Mouse (Mus musculus) CH12.LX (cell line): ENCODE measurements at regions not wholly inside any gene's neighbourhood (a gene's known extent, or its start where the extent isn't known, plus 50 kb on each side); places are given as distances from the start of the nearest gene placed in this dataset.

Experiments
- DNase-seq: peaks from one replicate; pipeline ENCODE4 v3.0.0-alpha.2; 2013; ENCODE audit errors: extremely low read depth
- H3K27ac ChIP-seq: 2 replicates; pipeline ENCODE4 v1.5.1; 2012; ENCODE audit warnings: low read depth, mild to moderate bottlenecking, control low read depth, moderate library complexity; ENCODE audit not compliant: insufficient read depth
- H3K27me3 ChIP-seq: replicated peaks from 2 replicates; pipeline ENCODE3; 2012; ENCODE audit warnings: inconsistent platforms
- H3K36me3 ChIP-seq, 2 experiments: replicated peaks in 1 of 2; 2 replicates each; pipeline versions ENCODE3 to v1.6.1; 2012; ENCODE audit warnings: inconsistent platforms in 1 of 2, low read length in 1 of 2, mild to moderate bottlenecking in 1 of 2, mixed read lengths in 1 of 2, moderate library complexity in 1 of 2; ENCODE audit not compliant: control insufficient read depth in 1 of 2, insufficient read depth in 1 of 2
- H3K4me1 ChIP-seq, 2 experiments: 2 replicates each; pipeline ENCODE4 v1.6.1; 2012; ENCODE audit warnings: inconsistent platforms in 1 of 2, moderate library complexity in 1 of 2; ENCODE audit not compliant: insufficient read depth in 2 of 2, control insufficient read depth in 1 of 2
- H3K4me2 ChIP-seq: 2 replicates; pipeline ENCODE4 v1.6.1; 2012; ENCODE audit warnings: low read depth, mild to moderate bottlenecking, control low read depth; ENCODE audit not compliant: poor library complexity, insufficient read depth, severe bottlenecking
- H3K4me3 ChIP-seq, 3 experiments: fragments of 150-350 bp in 1 of 3; sonication (generic) in 1 of 3; replicated peaks in 1 of 3; 2 replicates each; pipeline versions ENCODE3 to v1.5.1; 2011 to 2012; ENCODE audit warnings: low read depth in 2 of 3, low read length in 2 of 3, mild to moderate bottlenecking in 2 of 3, moderate library complexity in 2 of 3, control low read depth in 1 of 3, improper control_type of control experiment in 1 of 3, inconsistent platforms in 1 of 3, mixed read lengths in 1 of 3; ENCODE audit not compliant: poor library complexity in 1 of 3
- H3K79me2 ChIP-seq: replicated peaks from 2 replicates; pipeline ENCODE4 v1.6.1; 2012; ENCODE audit warnings: mild to moderate bottlenecking, moderate library complexity; ENCODE audit not compliant: control insufficient read depth, poor library complexity, insufficient read depth, severe bottlenecking; ENCODE audit errors: extremely low read depth
- H3K9ac ChIP-seq: 2 replicates; pipeline ENCODE4 v1.6.1; 2012; ENCODE audit warnings: low read depth, mild to moderate bottlenecking, control low read depth, moderate library complexity; ENCODE audit not compliant: insufficient read depth
- H3K9me3 ChIP-seq: replicated peaks from 2 replicates; pipeline ENCODE3; 2012; ENCODE audit warnings: low read length, inconsistent platforms, mixed read lengths
- CHD2 ChIP-seq: IDR thresholded peaks from 2 replicates; pipeline ENCODE4 v1.6.1; 2011; ENCODE audit warnings: low read length, improper control_type of control experiment
- EP300 ChIP-seq: IDR thresholded peaks from 2 replicates; pipeline ENCODE4 v1.6.1; 2011; ENCODE audit warnings: low read length, improper control_type of control experiment
- GABPA ChIP-seq: IDR thresholded peaks from 2 replicates; pipeline ENCODE4 v1.6.1; 2012; ENCODE audit warnings: low read depth, low read length, improper control_type of control experiment, inconsistent platforms; ENCODE audit not compliant: insufficient replicate concordance
- HCFC1 ChIP-seq: IDR thresholded peaks from 2 replicates; pipeline ENCODE4 v1.6.1; 2012; ENCODE audit warnings: low read depth, mild to moderate bottlenecking, inconsistent platforms, low read length, improper control_type of control experiment
- KAT2A ChIP-seq: IDR thresholded peaks from 2 replicates; pipeline ENCODE4 v1.6.1; 2012; ENCODE audit warnings: low read length, improper control_type of control experiment, inconsistent platforms; ENCODE audit not compliant: insufficient replicate concordance
- MAX ChIP-seq: IDR thresholded peaks from 2 replicates; pipeline ENCODE4 v1.6.1; 2011; ENCODE audit warnings: low read length, improper control_type of control experiment
- NELFE ChIP-seq: IDR thresholded peaks from 2 replicates; pipeline ENCODE4 v1.6.1; 2011; ENCODE audit warnings: low read depth, low read length, improper control_type of control experiment
- NRF1 ChIP-seq: IDR thresholded peaks from 2 replicates; pipeline ENCODE4 v1.6.1; 2014; ENCODE audit warnings: low read depth, mild to moderate bottlenecking, inconsistent platforms, low read length, improper control_type of control experiment, moderate library complexity
- PAX5 ChIP-seq: IDR thresholded peaks from 2 replicates; pipeline ENCODE4 v1.6.1; 2012; ENCODE audit warnings: low read length, inconsistent platforms, mixed read lengths
- POLR2A ChIP-seq: IDR thresholded peaks from 2 replicates; pipeline ENCODE4 v1.6.1; 2011; ENCODE audit warnings: low read depth, mild to moderate bottlenecking, improper control_type of control experiment, low read length
- POLR2AphosphoS2 ChIP-seq: IDR thresholded peaks from 2 replicates; pipeline ENCODE4 v1.6.1; 2011; ENCODE audit warnings: low read depth, low read length, improper control_type of control experiment
- RAD21 ChIP-seq: IDR thresholded peaks from 2 replicates; pipeline ENCODE4 v1.6.1; 2011; ENCODE audit warnings: low read depth, mild to moderate bottlenecking, low read length, improper control_type of control experiment, moderate library complexity
- RCOR1 ChIP-seq: conservative IDR thresholded peaks from 2 replicates; pipeline ENCODE4 v1.6.1; 2012; ENCODE audit warnings: low read depth, mild to moderate bottlenecking, inconsistent platforms, low read length, improper control_type of control experiment
- TBP ChIP-seq: conservative IDR thresholded peaks from 2 replicates; pipeline ENCODE4 v1.6.1; 2011; ENCODE audit warnings: low read depth, low read length, improper control_type of control experiment
- TCF12 ChIP-seq: IDR thresholded peaks from 2 replicates; pipeline ENCODE4 v1.6.1; 2014; ENCODE audit warnings: low read depth, mild to moderate bottlenecking, inconsistent platforms, low read length, improper control_type of control experiment
- USF1 ChIP-seq: IDR thresholded peaks from 2 replicates; pipeline ENCODE4 v1.6.1; 2014; ENCODE audit warnings: low read depth, mild to moderate bottlenecking, inconsistent platforms, low read length, improper control_type of control experiment
- ZC3H11A ChIP-seq: IDR thresholded peaks from 2 replicates; pipeline ENCODE4 v1.6.1; 2012; ENCODE audit warnings: low read depth, mild to moderate bottlenecking, inconsistent platforms, low read length, improper control_type of control experiment
- ZMIZ1 ChIP-seq: IDR thresholded peaks from 2 replicates; pipeline ENCODE4 v1.6.1; 2012; ENCODE audit warnings: low read depth, mild to moderate bottlenecking, inconsistent platforms, low read length, improper control_type of control experiment
- dilution Hi-C: fragments of 300-500 bp; cut with MboI; formaldehyde crosslinking; loops from 2 replicates; pipeline ENCODE4 v1.14.3; 2020; ENCODE audit warnings: low sequenced_read_pairs; ENCODE audit not compliant: extremely low pct_unique_long_range_greater_than_20kb, extremely low pct_ligation_motif_present
- in situ Hi-C: fragments of 300-500 bp; cut with MboI; formaldehyde crosslinking; loops from 3 replicates; pipeline ENCODE4 v1.14.3; 2019; ENCODE audit warnings: low sequenced_read_pairs, low pct_ligation_motif_present, low pct_unique_long_range_greater_than_20kb, mixed read lengths

DNA sequence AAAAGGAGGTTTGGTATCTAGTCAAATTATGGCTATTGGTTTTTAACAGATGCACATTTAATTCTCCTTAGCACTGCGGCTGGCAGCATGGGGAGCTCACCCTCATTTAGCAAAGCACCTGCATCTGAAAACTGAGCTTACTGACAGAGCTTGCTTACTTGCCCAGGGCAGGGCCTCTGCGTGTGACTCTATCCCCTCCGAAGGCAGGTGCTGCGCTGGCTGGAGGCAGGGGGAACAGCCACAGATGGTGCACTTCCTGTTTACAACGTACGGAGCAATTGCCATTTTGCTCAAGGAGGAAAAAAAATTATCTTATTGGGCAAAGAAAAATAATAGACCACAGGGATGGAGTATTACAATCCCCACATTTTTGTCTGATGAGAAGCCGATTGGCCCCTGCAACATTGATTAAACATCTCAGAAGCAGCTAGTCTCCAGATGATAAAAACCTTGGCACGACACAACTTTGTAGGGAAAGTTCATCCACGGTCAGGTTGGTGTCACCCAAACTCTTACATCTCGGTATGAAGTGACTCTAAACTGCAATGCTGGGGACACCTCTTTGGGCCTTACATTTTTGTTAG lies 92.5 kb downstream of the Cops8 start:
- H3K4me2 ChIP-seq, result no peak overlapping the region

DNA sequence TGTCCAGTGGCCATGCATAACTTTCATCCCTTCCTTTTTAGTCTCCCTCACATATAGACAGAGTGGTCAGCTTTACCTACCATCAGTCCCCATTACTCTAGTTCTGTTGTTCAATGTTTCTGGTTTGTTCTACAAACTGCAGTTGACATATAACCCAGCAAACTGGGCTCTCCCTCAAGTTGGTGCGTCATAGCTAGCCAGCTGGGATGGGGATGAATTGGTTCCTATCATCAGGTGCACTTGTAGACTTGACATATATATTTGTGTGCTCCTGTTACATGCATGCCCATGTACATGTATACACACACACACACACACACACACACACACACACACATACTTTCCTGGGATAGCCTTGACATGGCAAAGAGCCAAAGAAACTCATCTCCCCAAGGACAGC lies 93.2 kb downstream of the Cops8 start:
- in situ Hi-C loops, result no loop called here
- Histone ChIP-seq H3K36me3 (no peaks in the 10 kb centered on the region), H3K9me3 (no peaks in the 10 kb centered on the region), H3K4me1 (no peaks in the 10 kb centered on the region), H3K79me2 (no peaks in the 10 kb centered on the region), H3K9ac (no peak overlapping the region), H3K27me3 (peaks cover 68% of the 10 kb centered on the region)
- TF ChIP-seq USF1 (no peak), EP300 (no peak), NELFE (no peak), POLR2A (no peak)
- TF ChIP-seq, all 38 proteins: peak for 0
- Histone ChIP-seq H3K4me3 (no peak overlapping the region), H3K4me2 (no peak overlapping the region), H3K27ac (no peak overlapping the region)
- dilution Hi-C loops, result no loop called here
- no peak for DNase-seq

More for the DNA sequence above, 92.5 kb downstream of the Cops8 start:
- H3K4me1 ChIP-seq, result no peaks in the 10 kb centered on the region
- H3K9ac ChIP-seq, result no peak overlapping the region
- H3K36me3 ChIP-seq, result no peaks in the 10 kb centered on the region
- H3K27me3 ChIP-seq, result peaks cover 72% of the 10 kb centered on the region
- H3K27ac ChIP-seq, result no peak overlapping the region
- no peaks in the 10 kb centered on the region for H3K79me2 ChIP-seq
- TF ChIP-seq MAX (no peak), HCFC1 (no peak), USF1 (no peak), NRF1 (no peak), EP300 (no peak), CHD2 (no peak), ZC3H11A (no peak), POLR2AphosphoS2 (no peak), GABPA (no peak), TBP (no peak), ZMIZ1 (no peak), TCF12 (no peak), PAX5 (no peak), RCOR1 (no peak), RAD21 (no peak), KAT2A (no peak)
- TF ChIP-seq, all 38 proteins: peak for 0
- Histone ChIP-seq H3K9me3 (no peaks in the 10 kb centered on the region), H3K4me3 (no peak overlapping the region)
- in situ Hi-C loops, result no loop called here
- no peak for DNase-seq
- dilution Hi-C loops, result no loop called here
